Mouse (Mus musculus) embryonic fibroblast, embryonic 13.5 days (primary cell): ENCODE measurements around the gene Taar8c.

Experiments used
- CTCF ChIP-seq: IDR thresholded peaks from 2 replicates; pipeline ENCODE4 v1.5.1; 2011; ENCODE audit warnings: mild to moderate bottlenecking, control low read depth, low read length, moderate library complexity, borderline replicate concordance; ENCODE audit not compliant: insufficient read depth
- POLR2A ChIP-seq: IDR thresholded peaks from 2 replicates; pipeline ENCODE4 v1.6.1; 2011; ENCODE audit warnings: low read depth, mild to moderate bottlenecking, control low read depth, low read length, moderate library complexity

GRCm38 (mm10) chr10:24058986-24059385 lies 42.7 kb downstream of the Taar8c start:
- TF ChIP-seq CTCF (no peak), POLR2A (no peak)
